Comparison of ENCODE assay signal across 30 mouse cellular contexts in the genomic region with DNA sequence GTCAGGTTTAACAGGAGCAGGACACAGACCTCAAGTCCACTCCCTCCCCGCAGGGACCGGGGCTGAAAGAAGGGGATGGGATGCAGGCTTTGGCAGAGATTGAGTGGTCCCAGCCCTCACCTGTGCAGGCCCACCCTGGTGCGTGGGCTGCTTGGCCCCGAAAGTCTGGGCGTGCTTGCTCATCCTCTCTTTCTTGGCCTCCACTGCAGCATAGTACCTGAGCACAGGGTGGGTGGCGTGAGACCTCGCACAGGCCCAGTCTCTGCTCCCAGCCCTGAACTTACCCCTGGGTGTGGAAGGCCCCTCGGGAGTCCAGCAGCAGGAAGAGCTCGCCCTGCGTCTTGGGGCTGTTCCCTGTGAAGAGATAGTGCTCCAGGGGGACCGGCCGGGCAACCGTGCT.
"Had no signal": no experiment of that assay in that cellular context is flagged by ENCODE, and none has a peak within 500 bp of the region (broad histone marks: within the 10 kb centered on the region; RNA-seq: fewer than 3 reads in every experiment).

No protein-coding gene starts in this region.

- H3K4me3 ChIP-seq: heart, embryonic 12.5 days; heart, embryonic 13.5 days; heart, embryonic 15.5 days; hindbrain, embryonic 10.5 days; hindbrain, embryonic 12.5 days; hindbrain, embryonic 13.5 days; hindbrain, embryonic 15.5 days; intestine, embryonic 15.5 days; kidney, embryonic 15.5 days; layer of hippocampus, adult 2 months; left cerebral cortex, adult 2 months had no signal

- H3K27ac ChIP-seq: heart, embryonic 13.5 days; heart, embryonic 15.5 days; hindbrain, embryonic 10.5 days; hindbrain, embryonic 12.5 days; hindbrain, embryonic 13.5 days; hindbrain, embryonic 14.5 days; hindbrain, embryonic 15.5 days; hindbrain, postnatal 0 days; intestine, embryonic 15.5 days; kidney, embryonic 15.5 days; kidney, postnatal 0 days; layer of hippocampus, adult 2 months; left cerebral cortex, adult 2 months had no signal

- DNase-seq: heart, postnatal 10 days; heart, postnatal 14 days; heart, postnatal 36 days; heart, postnatal 4 days; kidney, adult 11 months; kidney, adult 18-20 months; kidney, adult 2 months; kidney, adult 8-10 months; kidney, adult 9 months; kidney, postnatal 10 days; kidney, postnatal 14 days; kidney, postnatal 25 days; kidney, postnatal 36 days; kidney, postnatal 4 days; layer of hippocampus, adult 9-11 months; layer of hippocampus, postnatal 36 days had no signal

- H3K9me3 ChIP-seq: heart, embryonic 12.5 days; heart, embryonic 13.5 days; heart, embryonic 15.5 days; hindbrain, embryonic 10.5 days; hindbrain, embryonic 12.5 days; hindbrain, embryonic 13.5 days; hindbrain, embryonic 15.5 days; intestine, embryonic 15.5 days; kidney, embryonic 15.5 days had no signal

- H3K27me3 ChIP-seq: heart, embryonic 12.5 days; heart, embryonic 13.5 days; heart, embryonic 15.5 days; hindbrain, embryonic 12.5 days; hindbrain, embryonic 13.5 days; hindbrain, embryonic 15.5 days; intestine, embryonic 15.5 days; kidney, embryonic 15.5 days had no signal
